ENCODE assay signal across 16 mouse cellular contexts in genomic region chr3:33398326-33398725, GRCm38 (mm10).
A peak's percentile ranks its signal among the peaks of the same experiment; 100 is the strongest.
DNase-seq lines count a peak whose midpoint lies in the region; ATAC-seq and TF ChIP-seq lines count a peak whose summit lies in the region.
"Had no signal": no experiment of that assay in that cellular context is flagged by ENCODE, and none has a peak within 500 bp of the region (broad histone marks: within the 10 kb centered on the region; RNA-seq: fewer than 3 reads in every experiment).

No protein-coding gene starts in this region.

- H3K36me3 ChIP-seq in embryonic facial prominence, embryonic 14.5 days (ENCODE audit: control insufficient read depth, insufficient read depth, low read length) = no peaks in the 10 kb centered on the region
- H3K36me3 ChIP-seq in embryonic facial prominence, embryonic 10.5 days (replicated peaks) = no peaks in the 10 kb centered on the region
- H3K36me3 ChIP-seq: heart, embryonic 12.5 days had no signal

- H3K4me2 ChIP-seq in embryonic facial prominence, embryonic 14.5 days (ENCODE audit: low read depth, low read length) = no peak overlapping the region
- H3K4me2 ChIP-seq: heart, embryonic 12.5 days had no signal

- no peak overlapping the region for H3K9ac ChIP-seq in embryonic facial prominence, embryonic 14.5 days (ENCODE audit: low read depth, low read length)
- H3K9ac ChIP-seq: heart, embryonic 12.5 days had no signal

- TF ChIP-seq CTCF in layer of hippocampus, adult 2 months (conservative IDR thresholded peaks at IDR 0.05) = no peak
- TF ChIP-seq CTCF in brain, embryonic 14.5 days (IDR thresholded peaks at IDR 0.05; ENCODE audit: borderline replicate concordance, extremely low read depth, insufficient read depth, insufficient read length) = no peak

- 67% methylated on average over 2 of the region's 2 CpGs for WGBS in embryonic facial prominence, embryonic 14.5 days
- WGBS in embryonic facial prominence, embryonic 10.5 days = 96% methylated on average over 2 of the region's 2 CpGs

- no peaks in the 10 kb centered on the region for H3K4me1 ChIP-seq in embryonic facial prominence, embryonic 14.5 days (ENCODE audit: control insufficient read depth, insufficient read depth, low read length)
- no peaks in the 10 kb centered on the region for H3K4me1 ChIP-seq in embryonic facial prominence, embryonic 10.5 days
- H3K4me1 ChIP-seq: heart, embryonic 12.5 days had no signal

- H3K9me3 ChIP-seq in embryonic facial prominence, embryonic 14.5 days (ENCODE audit: control insufficient read depth, low read length) = no peaks in the 10 kb centered on the region
- H3K9me3 ChIP-seq in embryonic facial prominence, embryonic 10.5 days = no peaks in the 10 kb centered on the region
- H3K9me3 ChIP-seq: heart, embryonic 12.5 days had no signal

- TF ChIP-seq POLR2A in brain, embryonic 14.5 days (IDR thresholded peaks at IDR 0.05; ENCODE audit: borderline replicate concordance, extremely low read depth, insufficient read depth, insufficient read length, poor library complexity, severe bottlenecking) = no peak

- H3K27me3 ChIP-seq in embryonic facial prominence, embryonic 14.5 days (replicated peaks; ENCODE audit: control insufficient read depth, insufficient read depth, low read length) = no peaks in the 10 kb centered on the region
- H3K27me3 ChIP-seq in embryonic facial prominence, embryonic 10.5 days (replicated peaks; ENCODE audit: low read depth, poor library complexity, severe bottlenecking) = no peaks in the 10 kb centered on the region
- H3K27me3 ChIP-seq: heart, embryonic 12.5 days had no signal

- H3K4me3 ChIP-seq in embryonic facial prominence, embryonic 14.5 days (ENCODE audit: low read depth, low read length) = no peak overlapping the region
- H3K4me3 ChIP-seq in embryonic facial prominence, embryonic 10.5 days = no peak overlapping the region
- H3K4me3 ChIP-seq in layer of hippocampus, adult 2 months = no peak overlapping the region
- H3K4me3 ChIP-seq: heart, embryonic 12.5 days had no signal

- H3K27ac ChIP-seq in embryonic facial prominence, embryonic 14.5 days (replicated peaks; ENCODE audit: low read depth, low read length) = no peak overlapping the region
- no peak overlapping the region for H3K27ac ChIP-seq in embryonic facial prominence, embryonic 10.5 days (replicated peaks)
- H3K27ac ChIP-seq in layer of hippocampus, adult 2 months = peak overlapping the region; percentile 69

- no peak for ATAC-seq in embryonic facial prominence, embryonic 14.5 days (ENCODE audit: low read depth)
- ATAC-seq: forebrain, embryonic 16.5 days; hindbrain, embryonic 16.5 days had no signal

- DNase-seq in embryonic facial prominence, embryonic 14.5 days (ENCODE audit: low spot score) = peak; percentile 22
- DNase-seq in embryonic facial prominence, embryonic 10.5 days (ENCODE audit: low spot score) = no peak
- no peak for DNase-seq in layer of hippocampus, adult 2 months (ENCODE audit: low spot score in 2 of 2)
- no peak for DNase-seq in layer of hippocampus, adult 9-10 months (ENCODE audit: low spot score)
- peak; percentile 44 for DNase-seq in brain, adult 2 months (ENCODE audit: low read depth, low spot score)
- DNase-seq in brain, embryonic 14.5 days (ENCODE audit: low read depth) = peak; percentile 36
- no peak for DNase-seq in urinary bladder, postnatal 10 days (ENCODE audit: low spot score)
- DNase-seq: adrenal gland, adult 8-10 months; cerebellum, adult 8-10 months; cerebellum, postnatal 36 days; gastrocnemius, postnatal 14 days; heart, postnatal 36 days; kidney, adult 11 months had no signal

Comparison
In these comparisons a context has a peak if more than half of its experiments do, and no peak if none do; other contexts are left out.
1. DNase-seq: peak in embryonic facial prominence, embryonic 14.5 days (single experiment), brain, adult 2 months (single experiment) and brain, embryonic 14.5 days (single experiment); none in embryonic facial prominence, embryonic 10.5 days (single experiment), layer of hippocampus, adult 2 months (0 of 2), layer of hippocampus, adult 9-10 months (single experiment) and urinary bladder, postnatal 10 days (single experiment).